Mouse (Mus musculus) heart, postnatal 0 days (tissue): Measurements from ENCODE around the gene Eya2.

ENCODE experiments used
- CTCF ChIP-seq: IDR thresholded peaks from 2 replicates; pipeline ENCODE4 v1.5.1; 2016; ENCODE audit warnings: antibody characterized with exemption, control low read depth, low read depth
- EP300 ChIP-seq: IDR thresholded peaks from 2 replicates; pipeline ENCODE4 v1.6.1; 2016; ENCODE audit warnings: antibody characterized with exemption, low read depth

DNA sequence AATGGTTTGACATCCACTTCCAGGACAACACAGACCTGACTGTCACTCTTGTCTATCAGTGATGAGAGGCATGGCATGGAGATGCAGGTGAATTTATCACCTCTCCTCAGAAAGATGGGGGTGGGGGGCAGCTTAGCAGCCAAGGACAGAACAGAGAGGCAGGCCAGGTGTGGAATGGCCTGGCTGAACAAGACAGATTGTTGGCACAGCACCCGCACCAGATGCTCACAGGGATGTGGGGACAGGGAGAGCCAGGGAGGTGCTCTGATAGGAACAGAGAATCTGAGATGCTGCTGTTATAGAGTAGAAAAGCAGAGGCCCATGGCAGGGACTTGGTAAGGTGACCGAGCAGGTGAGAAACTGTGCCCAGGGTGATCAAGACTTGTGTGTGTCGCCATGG is 194.8 kb downstream of the Eya2 start:
- TF ChIP-seq EP300 (no peak), CTCF (no peak)
